Mouse (Mus musculus) naive thymus-derived CD4-positive, alpha-beta T cell, adult 5 months (primary cell): ENCODE data around the gene Vmn2r1. TPM values are rescaled to one million over a fixed set of nuclear protein-coding genes. Genes with fewer than 3 reads are reported as not detected.

Experiments used
- polyA plus RNA-seq: library from polyadenylated mRNA; unstranded; fragments of 100-300 nt; shearing (Covaris generic); gene quantifications from one replicate; pipeline ENCODE4 v1.2.1, GENCODE M21; 2017

Vmn2r1 gene
- 0.07 TPM for polyA plus RNA-seq

DNA sequence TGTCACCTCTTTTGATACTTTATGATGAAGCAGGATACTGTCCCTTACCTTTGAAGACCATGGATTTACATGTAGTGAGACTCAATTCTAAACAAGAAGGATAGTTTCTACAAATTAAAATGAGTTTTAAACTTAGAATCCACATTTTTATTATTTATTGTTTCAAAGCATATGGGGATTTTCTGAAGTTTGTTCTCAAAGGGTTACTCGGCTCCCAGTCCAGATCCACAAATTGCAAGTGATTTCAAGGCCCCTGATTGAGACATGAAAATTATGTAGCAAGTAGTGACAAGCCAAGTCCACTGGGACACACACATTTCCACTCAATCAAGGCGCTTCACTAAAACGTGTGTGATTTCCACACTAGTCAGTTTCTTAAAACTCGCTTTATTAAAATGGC, at the start of gene Vmn2r1:
Vmn2r1 (plus strand) TSS at position 301 of the 400 bp plus-strand sequence.

DNA sequence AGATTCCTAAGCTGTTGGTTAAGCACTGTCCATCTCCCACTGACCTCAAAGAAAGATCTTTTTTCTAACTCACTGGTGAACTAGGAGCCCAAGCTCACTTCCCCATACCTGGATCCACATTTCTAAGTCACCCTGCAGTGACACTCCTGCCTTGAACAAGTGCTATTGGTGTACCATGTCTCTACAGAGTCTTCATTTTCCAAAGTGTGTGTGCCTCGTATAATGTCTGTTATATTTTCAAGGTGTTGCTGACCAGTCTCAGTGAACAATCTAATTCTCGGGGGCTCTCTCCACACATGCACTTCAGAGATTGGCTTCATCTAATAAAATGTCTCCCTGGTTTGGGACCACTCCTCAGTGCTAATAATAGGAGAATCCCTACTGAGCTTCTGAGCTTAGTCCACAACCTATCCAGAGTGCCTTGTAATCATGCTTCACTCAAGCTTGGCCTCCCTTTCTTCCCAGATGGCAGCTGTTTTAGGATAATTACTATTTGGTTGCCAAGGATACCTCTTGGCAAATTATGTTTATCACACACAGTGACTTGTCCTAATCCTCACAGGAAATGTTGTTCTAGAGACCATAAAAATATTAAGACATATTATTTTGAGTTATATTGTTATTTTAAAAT, 60.6 kb downstream of the Vmn2r1 start, which contains the start of gene Vmn2r2:
Vmn2r2 (minus strand) TSS at position 51 of the 631 bp plus-strand sequence.

Other genes starting within 250 kb of the Vmn2r1 start
- gene Plch1, start 182.1 kb upstream of the Vmn2r1 start, polyA plus RNA-seq: not detected
- gene E130311K13Rik, start 152.1 kb upstream of the Vmn2r1 start, polyA plus RNA-seq: 4.1 TPM
- 6.7 TPM for gene Slc33a1, start 116.8 kb upstream of the Vmn2r1 start, polyA plus RNA-seq
- 23.8 TPM for gene Gmps, start 105.4 kb upstream of the Vmn2r1 start, polyA plus RNA-seq
- 0.19 TPM for gene Vmn2r2, start 60.4 kb downstream of the Vmn2r1 start, polyA plus RNA-seq
- 0.14 TPM for gene Vmn2r3, start 208.2 kb downstream of the Vmn2r1 start, polyA plus RNA-seq